Mouse (Mus musculus): Measurements from ENCODE around the gene Pcbp3. TPM values are rescaled to one million over a fixed set of nuclear protein-coding genes. Genes with fewer than 3 reads are reported as not detected.

The Pcbp3 gene
- polyA plus RNA-seq, 1 experiment from 2014 or later = 34.8 TPM

GRCm38 (mm10) chr10:76721746-76722145, 239.9 kb downstream of the Pcbp3 start:
- 92% methylated on average over 6 of the region's 6 CpGs for WGBS
- ATAC-seq (ENCODE audit: insufficient number of reproducible peaks, insufficient read depth, low FRiP score, low TSS enrichment, low read depth) = no peak
- no peaks in the 10 kb centered on the region for H3K27me3 ChIP-seq
- H3K9ac ChIP-seq (replicated peaks) = no peak overlapping the region
- peaks cover 20% of the 10 kb centered on the region for H3K4me1 ChIP-seq (replicated peaks)
- H3K36me3 ChIP-seq = peaks cover 56% of the 10 kb centered on the region
- H3K4me3 ChIP-seq (replicated peaks) = no peak overlapping the region
- H3K27ac ChIP-seq = no peak overlapping the region
- no peaks in the 10 kb centered on the region for H3K9me3 ChIP-seq
- no peak overlapping the region for H3K4me2 ChIP-seq

DNA sequence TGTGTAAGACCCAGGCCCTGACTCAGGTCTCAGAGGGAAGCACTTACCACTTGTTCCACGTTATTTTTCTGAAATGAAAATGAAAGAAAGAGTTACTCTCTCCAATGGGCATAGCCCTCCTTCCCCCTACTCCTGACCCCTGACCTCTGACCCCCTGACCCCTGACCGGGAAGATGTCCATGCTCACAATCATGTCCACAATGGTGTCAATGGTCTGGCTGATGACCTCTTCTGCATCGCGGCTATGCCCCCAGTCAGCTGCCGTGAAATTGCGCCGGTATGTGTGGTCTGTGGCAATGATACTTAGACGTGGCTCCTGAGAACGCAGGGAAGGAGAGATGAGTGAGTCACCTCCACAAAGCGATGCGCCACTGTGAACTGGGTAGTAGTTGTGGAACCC, 240.5 kb downstream of the Pcbp3 start:
- no peak for ATAC-seq (ENCODE audit: insufficient number of reproducible peaks, insufficient read depth, low FRiP score, low TSS enrichment, low read depth)
- Histone ChIP-seq H3K27ac (no peak overlapping the region), H3K4me3 (replicated peaks) (no peak overlapping the region), H3K4me1 (replicated peaks) (peaks cover 20% of the 10 kb centered on the region), H3K9ac (replicated peaks) (no peak overlapping the region), H3K36me3 (peaks cover 61% of the 10 kb centered on the region), H3K9me3 (no peaks in the 10 kb centered on the region), H3K4me2 (no peak overlapping the region), H3K27me3 (no peaks in the 10 kb centered on the region)
- WGBS = 85% methylated on average over 11 of the region's 11 CpGs

DNA sequence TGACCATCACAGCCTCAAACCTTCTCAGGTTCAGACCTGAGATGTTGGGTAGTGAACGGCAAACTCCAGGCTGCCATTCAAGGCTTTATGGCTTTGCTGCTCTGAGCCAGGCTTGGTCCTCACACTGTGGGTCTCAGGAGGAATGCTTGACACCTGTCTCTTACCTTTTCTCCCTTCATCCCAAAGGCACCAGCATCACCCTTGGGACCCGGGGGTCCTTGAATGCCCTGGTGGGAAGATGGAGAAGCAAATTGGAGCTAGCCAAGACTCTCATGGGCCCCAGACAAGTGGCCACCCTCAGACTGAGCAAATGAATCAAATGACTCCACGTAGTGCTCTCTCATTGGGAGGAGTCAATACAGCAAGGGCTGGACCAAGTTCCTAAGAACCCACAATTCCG, 244.1 kb downstream of the Pcbp3 start:
- 91% methylated on average over 4 of the region's 4 CpGs for WGBS
- H3K36me3 ChIP-seq = peaks cover 85% of the 10 kb centered on the region
- H3K9ac ChIP-seq (replicated peaks) = no peak overlapping the region
- no peak for ATAC-seq (ENCODE audit: insufficient number of reproducible peaks, insufficient read depth, low FRiP score, low TSS enrichment, low read depth)
- no peak overlapping the region for H3K27ac ChIP-seq
- H3K4me1 ChIP-seq (replicated peaks) = no peaks in the 10 kb centered on the region
- H3K4me3 ChIP-seq (replicated peaks) = no peak overlapping the region
- no peak overlapping the region for H3K4me2 ChIP-seq
- H3K27me3 ChIP-seq = no peaks in the 10 kb centered on the region
- no peaks in the 10 kb centered on the region for H3K9me3 ChIP-seq

- Histone ChIP-seq H3K36me3 (peaks cover 85% of the 10 kb centered on the region), H3K27me3 (no peaks in the 10 kb centered on the region), H3K4me2 (no peak overlapping the region), H3K4me1 (replicated peaks) (no peaks in the 10 kb centered on the region), H3K27ac (no peak overlapping the region), H3K4me3 (replicated peaks) (no peak overlapping the region), H3K9ac (replicated peaks) (no peak overlapping the region), H3K9me3 (no peaks in the 10 kb centered on the region)
- no peak for ATAC-seq (ENCODE audit: insufficient number of reproducible peaks, insufficient read depth, low FRiP score, low TSS enrichment, low read depth)
- WGBS = 90% methylated on average over 7 of the region's 7 CpGs
Measured at GRCm38 (mm10) chr10:76717026-76717425, 244.7 kb downstream of the Pcbp3 start.

DNA sequence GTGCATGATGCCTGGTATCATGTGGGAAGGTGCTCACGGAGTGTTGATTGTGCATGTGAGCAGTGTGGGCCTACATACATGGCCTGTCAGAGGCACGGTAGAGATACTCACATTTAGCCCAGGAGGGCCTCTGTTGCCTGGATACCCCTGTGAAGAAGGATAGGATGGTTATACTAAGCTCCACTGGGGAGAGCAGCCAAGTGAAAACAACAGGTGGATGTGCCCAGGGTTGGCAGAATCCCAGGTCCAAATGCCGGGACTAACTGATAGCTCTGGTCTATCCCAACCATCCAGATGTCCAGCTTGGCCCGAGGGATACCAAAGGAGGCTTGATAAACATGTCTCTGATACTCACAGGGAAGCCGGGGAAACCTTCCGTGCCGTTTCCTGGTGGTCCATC, 247.4 kb downstream of the Pcbp3 start:
- WGBS = 92% methylated on average over 7 of the region's 7 CpGs
- H3K27me3 ChIP-seq = no peaks in the 10 kb centered on the region
- no peak for ATAC-seq (ENCODE audit: insufficient number of reproducible peaks, insufficient read depth, low FRiP score, low TSS enrichment, low read depth)
- H3K4me3 ChIP-seq (replicated peaks) = no peak overlapping the region
- no peak overlapping the region for H3K4me2 ChIP-seq
- H3K9ac ChIP-seq (replicated peaks) = no peak overlapping the region
- no peaks in the 10 kb centered on the region for H3K4me1 ChIP-seq (replicated peaks)
- no peaks in the 10 kb centered on the region for H3K9me3 ChIP-seq
- H3K27ac ChIP-seq = no peak overlapping the region
- H3K36me3 ChIP-seq = peaks cover 87% of the 10 kb centered on the region

DNA sequence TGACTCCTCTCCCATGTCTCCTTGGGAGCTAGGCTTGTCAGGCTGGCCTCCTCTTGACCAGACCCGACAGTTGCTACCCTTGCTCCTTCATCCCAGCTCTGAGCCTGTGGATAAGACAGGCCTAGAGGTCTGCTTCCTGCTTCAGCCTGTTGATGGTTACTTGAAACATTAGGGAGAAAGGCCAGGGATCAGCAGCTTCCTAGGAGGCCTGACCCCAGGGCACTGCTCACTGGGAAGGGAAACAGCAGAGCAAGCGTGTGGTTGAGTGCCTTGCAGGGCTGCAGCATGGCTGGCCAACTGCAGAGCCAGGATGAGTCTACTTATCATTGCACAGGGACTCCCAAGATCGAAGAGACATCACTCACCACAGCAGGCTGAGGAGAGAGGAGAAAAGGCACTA, 249.2 kb downstream of the Pcbp3 start:
- Histone ChIP-seq H3K4me1 (replicated peaks) (no peaks in the 10 kb centered on the region), H3K36me3 (peaks cover 83% of the 10 kb centered on the region), H3K9me3 (no peaks in the 10 kb centered on the region), H3K4me2 (no peak overlapping the region), H3K9ac (replicated peaks) (no peak overlapping the region), H3K27ac (no peak overlapping the region), H3K4me3 (replicated peaks) (no peak overlapping the region), H3K27me3 (no peaks in the 10 kb centered on the region)
- no peak for ATAC-seq (ENCODE audit: insufficient number of reproducible peaks, insufficient read depth, low FRiP score, low TSS enrichment, low read depth)
- 76% methylated on average over 3 of the region's 3 CpGs for WGBS

Other genes with a start within 250 kb of the Pcbp3 start
- gene Col6a1, start 235.7 kb downstream of the Pcbp3 start, polyA plus RNA-seq (2016; fragmentation: Nextera tagmentation; extraction: Ambion mirVana) = 40.1 and 49.2 TPM in 2 replicates
- 30.8 TPM in 2 replicates for gene Slc19a1, start 70.4 kb upstream of the Pcbp3 start, polyA plus RNA-seq (2016; fragmentation: Nextera tagmentation; extraction: Ambion mirVana)
- gene Col18a1, start 204.7 kb upstream of the Pcbp3 start, polyA plus RNA-seq (2016; fragmentation: Nextera tagmentation; extraction: Ambion mirVana) = 104 and 105 TPM in 2 replicates

All from limb, embryonic 12.5 days (tissue).